Mouse (Mus musculus): ENCODE data around the gene Trip6. TPM values are rescaled to one million over a fixed set of nuclear protein-coding genes. Genes with fewer than 3 reads are reported as not detected.

The Trip6 gene
- polyA plus RNA-seq, 1 experiment from 2014 or later: 46.4 TPM

GRCm38 (mm10) chr5:137334317-137334716 is 20.1 kb upstream of the Trip6 start:
- WGBS: 42% methylated on average over 10 of the region's 10 CpGs
- Histone ChIP-seq H3K27me3 (ENCODE audit: control insufficient read depth, insufficient read depth, low read length) (no peaks in the 10 kb centered on the region), H3K4me3 (ENCODE audit: low read depth, low read length) (peak overlapping the region; percentile 65), H3K4me1 (replicated peaks; ENCODE audit: control insufficient read depth, insufficient read depth) (peaks cover 5% of the 10 kb centered on the region; the same call in 1 of the 2 replicates), H3K9me3 (ENCODE audit: control insufficient read depth, low read length) (no peaks in the 10 kb centered on the region), H3K9ac (ENCODE audit: low read length) (no peak overlapping the region), H3K27ac (replicated peaks) (no peak overlapping the region), H3K4me2 (replicated peaks; ENCODE audit: low read depth) (peak overlapping the region; percentile 91; the same call in 1 of the 2 replicates), H3K36me3 (ENCODE audit: control insufficient read depth, insufficient read depth, low read length) (no peaks in the 10 kb centered on the region)
- ATAC-seq (ENCODE audit: low FRiP score, low TSS enrichment) (no peak), DNase-seq (ENCODE audit: low spot score) (no peak)
- TF ChIP-seq EP300 (optimal IDR thresholded peaks at IDR 0.05): no peak
- TF ChIP-seq CTCF (IDR thresholded peaks at IDR 0.05; ENCODE audit: low read depth): no peak

- no peak for TF ChIP-seq EP300 (optimal IDR thresholded peaks at IDR 0.05)
- TF ChIP-seq CTCF (IDR thresholded peaks at IDR 0.05; ENCODE audit: low read depth): peak; percentile 84
- Histone ChIP-seq H3K9me3 (ENCODE audit: control insufficient read depth, low read length) (no peaks in the 10 kb centered on the region), H3K9ac (ENCODE audit: low read length) (peak within 1 kb of the TSS; percentile 67), H3K4me1 (replicated peaks; ENCODE audit: control insufficient read depth, insufficient read depth) (no peaks in the 10 kb centered on the region), H3K4me2 (replicated peaks; ENCODE audit: low read depth) (peak within 1 kb of the TSS; percentile 91), H3K27me3 (ENCODE audit: control insufficient read depth, insufficient read depth, low read length) (no peaks in the 10 kb centered on the region), H3K4me3 (ENCODE audit: low read depth, low read length) (peak within 1 kb of the TSS; percentile 65), H3K36me3 (ENCODE audit: control insufficient read depth, insufficient read depth, low read length) (no peaks in the 10 kb centered on the region), H3K27ac (replicated peaks) (peak within 1 kb of the TSS; percentile 67)
- ATAC-seq (ENCODE audit: low FRiP score, low TSS enrichment): peak; percentile 90
- WGBS: under 1% methylated on average over 43 of the region's 44 CpGs
- DNase-seq (ENCODE audit: low spot score): peak; percentile 96
These were observed 19.4 kb upstream of the Trip6 start, which contains the start of gene Slc12a9 for GRCm38 (mm10) chr5:137333512-137334174. Slc12a9 (minus strand) TSS chr5:137333597.

DNA sequence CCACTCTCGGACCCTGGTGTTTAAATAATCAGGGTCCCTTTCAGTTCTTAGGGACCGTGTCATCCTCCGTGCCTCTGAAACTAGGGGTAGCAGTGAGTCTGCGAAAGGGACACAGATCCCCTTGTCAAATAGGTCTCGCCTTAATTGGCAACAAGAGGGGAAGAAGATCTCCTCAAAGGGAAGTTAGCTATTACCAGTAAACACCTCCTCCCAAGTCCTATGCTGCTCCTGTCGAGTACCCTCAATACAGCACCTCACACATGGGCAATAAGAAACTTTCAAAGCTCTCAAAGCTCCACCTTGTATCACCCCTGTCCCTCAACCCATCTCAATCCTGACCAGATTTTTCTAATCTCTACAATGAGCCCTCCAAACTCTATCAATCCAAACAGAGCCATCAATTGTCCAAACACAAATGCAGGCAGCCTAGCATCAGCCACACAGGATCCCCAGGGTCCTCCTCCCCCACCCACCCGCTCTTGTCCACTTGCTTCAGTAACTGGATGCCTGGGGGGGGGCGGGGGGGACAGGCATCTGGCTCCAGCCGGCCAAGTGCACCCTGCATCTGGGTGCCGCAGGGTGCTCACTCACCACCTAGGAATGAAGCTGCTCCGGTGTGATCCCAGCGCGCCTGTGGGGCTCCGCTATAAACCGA is 18.8 kb upstream of the Trip6 start:
- Histone ChIP-seq H3K27ac (replicated peaks) (peak overlapping the region; percentile 67), H3K9me3 (ENCODE audit: control insufficient read depth, low read length) (no peaks in the 10 kb centered on the region), H3K4me3 (ENCODE audit: low read depth, low read length) (peak overlapping the region; percentile 65), H3K4me1 (replicated peaks; ENCODE audit: control insufficient read depth, insufficient read depth) (no peaks in the 10 kb centered on the region), H3K27me3 (ENCODE audit: control insufficient read depth, insufficient read depth, low read length) (no peaks in the 10 kb centered on the region), H3K9ac (ENCODE audit: low read length) (peak overlapping the region; percentile 67), H3K4me2 (replicated peaks; ENCODE audit: low read depth) (peak overlapping the region; percentile 91), H3K36me3 (ENCODE audit: control insufficient read depth, insufficient read depth, low read length) (no peaks in the 10 kb centered on the region)
- no peak for TF ChIP-seq CTCF (IDR thresholded peaks at IDR 0.05; ENCODE audit: low read depth)
- TF ChIP-seq EP300 (optimal IDR thresholded peaks at IDR 0.05): no peak
- 15% methylated on average over 15 of the region's 15 CpGs for WGBS
- ATAC-seq (ENCODE audit: low FRiP score, low TSS enrichment): no peak
- no peak for DNase-seq (ENCODE audit: low spot score)

GRCm38 (mm10) chr5:137330910-137331309 is 16.7 kb upstream of the Trip6 start:
- 87% methylated on average over 7 of the region's 7 CpGs for WGBS
- no peak overlapping the region for H3K27ac ChIP-seq (replicated peaks)
- TF ChIP-seq EP300 (optimal IDR thresholded peaks at IDR 0.05) (no peak), CTCF (IDR thresholded peaks at IDR 0.05; ENCODE audit: low read depth) (no peak)

DNA sequence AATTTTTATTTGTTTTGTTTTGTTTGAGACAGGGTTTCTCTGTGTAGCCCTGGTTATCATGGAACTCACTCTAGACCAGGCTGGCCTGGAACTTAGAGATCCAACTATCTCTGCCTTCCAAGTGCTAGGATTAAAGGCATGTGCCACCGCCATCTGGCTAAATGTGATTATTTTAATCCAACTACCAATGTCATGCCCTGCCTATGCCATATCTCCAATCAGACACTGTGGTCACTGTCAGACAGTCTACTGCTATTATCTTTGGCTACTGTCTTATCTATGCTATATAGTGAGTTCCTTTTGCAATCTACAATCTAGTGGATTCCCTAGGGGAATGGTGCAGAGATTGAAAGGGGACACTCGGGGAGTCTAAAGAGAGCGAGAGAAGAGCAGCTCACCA is 6.8 kb upstream of the Trip6 start:
- Histone ChIP-seq H3K4me2 (replicated peaks; ENCODE audit: low read depth) (no peak overlapping the region), H3K4me3 (ENCODE audit: low read depth, low read length) (no peak overlapping the region), H3K9me3 (ENCODE audit: control insufficient read depth, low read length) (no peaks in the 10 kb centered on the region), H3K4me1 (replicated peaks; ENCODE audit: control insufficient read depth, insufficient read depth) (no peaks in the 10 kb centered on the region), H3K27me3 (ENCODE audit: control insufficient read depth, insufficient read depth, low read length) (no peaks in the 10 kb centered on the region), H3K36me3 (ENCODE audit: control insufficient read depth, insufficient read depth, low read length) (no peaks in the 10 kb centered on the region), H3K9ac (ENCODE audit: low read length) (no peak overlapping the region), H3K27ac (replicated peaks) (no peak overlapping the region)
- DNase-seq (ENCODE audit: low spot score) (no peak), ATAC-seq (ENCODE audit: low FRiP score, low TSS enrichment) (no peak)
- WGBS: 97% methylated on average over 3 of the region's 3 CpGs
- TF ChIP-seq CTCF (IDR thresholded peaks at IDR 0.05; ENCODE audit: low read depth) (no peak), EP300 (optimal IDR thresholded peaks at IDR 0.05) (no peak)

More at GRCm38 (mm10) chr5:137330910-137331309, 16.7 kb upstream of the Trip6 start:
- H3K9me3 ChIP-seq (ENCODE audit: control insufficient read depth, low read length): no peaks in the 10 kb centered on the region
- H3K36me3 ChIP-seq (ENCODE audit: control insufficient read depth, insufficient read depth, low read length): no peaks in the 10 kb centered on the region
- ATAC-seq (ENCODE audit: low FRiP score, low TSS enrichment): no peak
- no peak for DNase-seq (ENCODE audit: low spot score)
- no peak overlapping the region for H3K4me2 ChIP-seq (replicated peaks; ENCODE audit: low read depth)
- no peak overlapping the region for H3K9ac ChIP-seq (ENCODE audit: low read length)
- H3K4me3 ChIP-seq (ENCODE audit: low read depth, low read length): no peak overlapping the region
- no peaks in the 10 kb centered on the region for H3K27me3 ChIP-seq (ENCODE audit: control insufficient read depth, insufficient read depth, low read length)
- H3K4me1 ChIP-seq (replicated peaks; ENCODE audit: control insufficient read depth, insufficient read depth): no peaks in the 10 kb centered on the region

DNA sequence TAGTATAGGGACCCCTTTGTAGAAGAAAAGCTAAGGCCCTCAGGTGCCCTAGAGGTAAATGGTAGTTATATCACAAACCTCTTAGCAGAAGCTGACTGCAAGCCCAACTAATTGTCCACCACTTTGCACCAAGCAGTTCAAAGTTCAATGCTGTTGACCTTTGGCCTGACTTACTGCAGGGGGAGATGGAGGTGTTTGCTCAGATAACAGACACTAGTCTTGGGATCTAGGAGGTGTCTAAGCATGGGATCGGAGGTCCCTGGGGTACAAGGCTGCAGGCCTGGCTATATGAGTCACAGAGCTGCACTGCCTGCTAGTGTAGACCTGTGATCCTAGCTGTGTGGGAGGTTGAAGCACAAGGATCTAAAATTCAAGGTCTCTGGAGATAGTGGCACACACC is 4.4 kb upstream of the Trip6 start:
- Histone ChIP-seq H3K36me3 (ENCODE audit: control insufficient read depth, insufficient read depth, low read length) (no peaks in the 10 kb centered on the region), H3K27ac (replicated peaks) (no peak overlapping the region), H3K9me3 (ENCODE audit: control insufficient read depth, low read length) (no peaks in the 10 kb centered on the region), H3K4me3 (ENCODE audit: low read depth, low read length) (no peak overlapping the region), H3K4me1 (replicated peaks; ENCODE audit: control insufficient read depth, insufficient read depth) (peaks cover 9% of the 10 kb centered on the region; the same call in 1 of the 2 replicates), H3K4me2 (replicated peaks; ENCODE audit: low read depth) (no peak overlapping the region), H3K9ac (ENCODE audit: low read length) (no peak overlapping the region), H3K27me3 (ENCODE audit: control insufficient read depth, insufficient read depth, low read length) (no peaks in the 10 kb centered on the region)
- no peak for ATAC-seq (ENCODE audit: low FRiP score, low TSS enrichment)
- WGBS: 61% methylated on average over 1 of the region's 1 CpGs
- no peak for DNase-seq (ENCODE audit: low spot score)
- TF ChIP-seq EP300 (optimal IDR thresholded peaks at IDR 0.05) (no peak), CTCF (IDR thresholded peaks at IDR 0.05; ENCODE audit: low read depth) (no peak)

Measured in stomach, postnatal 0 days (tissue).